Mouse (Mus musculus) kidney, adult 2 months (tissue): ENCODE measurements around the gene Dnah17.

Experiments used
- CTCF ChIP-seq: fragments of 200-500 bp; conservative IDR thresholded peaks from 2 replicates; pipeline ENCODE4 v1.5.1; 2011; ENCODE audit warnings: low read depth, mild to moderate bottlenecking, control low read depth, low read length, moderate library complexity, mixed read lengths; ENCODE audit not compliant: insufficient read depth, insufficient read length
- POLR2A ChIP-seq: fragments of 200-500 bp; IDR thresholded peaks from one replicate; pipeline ENCODE4 v1.6.1; 2011; ENCODE audit warnings: low read depth, low read length, control low read depth

DNA sequence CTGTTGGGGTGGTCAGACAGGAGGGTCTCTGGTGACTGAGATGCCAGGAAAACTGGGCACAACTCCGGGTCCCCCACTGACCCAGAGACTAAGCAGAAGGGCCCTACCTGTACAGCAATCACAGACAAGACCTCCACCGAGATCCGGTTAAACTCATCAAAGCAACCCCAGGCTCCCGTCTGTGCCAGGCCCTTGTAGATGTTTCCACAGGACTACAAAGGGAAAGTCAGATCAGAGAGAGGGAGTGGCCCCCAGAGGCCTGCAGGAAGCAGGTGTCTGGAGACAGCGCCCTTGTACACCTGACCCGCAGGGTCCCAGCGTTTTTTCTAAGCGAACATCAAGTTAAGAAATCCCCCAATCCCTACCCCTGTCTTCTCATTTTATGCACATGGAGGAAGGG lies 44.5 kb downstream of the Dnah17 start:
- TF ChIP-seq CTCF, result no peak
- no peak for TF ChIP-seq POLR2A
